Mouse (Mus musculus) 416B (cell line): ENCODE data around the gene Lpgat1.

Experiments used
- DNase-seq: peaks from one replicate; pipeline ENCODE4 v3.0.0; 2011; ENCODE audit warnings: low read depth

Lpgat1 gene

GRCm38 (mm10) chr1:191733822-191734221 lies 16.2 kb downstream of the Lpgat1 start:
- DNase-seq = no peak

- DNase-seq = no peak
These were observed 18.8 kb downstream of the Lpgat1 start for GRCm38 (mm10) chr1:191736425-191736824.

GRCm38 (mm10) chr1:191737871-191738270 lies 20.2 kb downstream of the Lpgat1 start:
- DNase-seq = no peak

GRCm38 (mm10) chr1:191738726-191739125 lies 21.1 kb downstream of the Lpgat1 start:
- no peak for DNase-seq

- no peak for DNase-seq
These were observed 23.1 kb downstream of the Lpgat1 start for GRCm38 (mm10) chr1:191740587-191741361.

GRCm38 (mm10) chr1:191741635-191742034 lies 24.0 kb downstream of the Lpgat1 start:
- DNase-seq = no peak

- no peak for DNase-seq
These were observed 30.8 kb downstream of the Lpgat1 start for GRCm38 (mm10) chr1:191748431-191748830.

GRCm38 (mm10) chr1:191756520-191757199 lies 39.0 kb downstream of the Lpgat1 start:
- peak; percentile 16 for DNase-seq

- DNase-seq = peak; percentile 63
These were observed 56.5 kb downstream of the Lpgat1 start for GRCm38 (mm10) chr1:191774106-191774505.

- no peak for DNase-seq
These were observed 57.5 kb downstream of the Lpgat1 start for GRCm38 (mm10) chr1:191775116-191775515.

GRCm38 (mm10) chr1:191777521-191777920 lies 59.9 kb downstream of the Lpgat1 start:
- no peak for DNase-seq

GRCm38 (mm10) chr1:191780470-191780869 lies 62.8 kb downstream of the Lpgat1 start:
- no peak for DNase-seq

GRCm38 (mm10) chr1:191785108-191785507 lies 67.5 kb downstream of the Lpgat1 start:
- DNase-seq = peak; percentile 17

GRCm38 (mm10) chr1:191786255-191786654 lies 68.6 kb downstream of the Lpgat1 start:
- DNase-seq = no peak

GRCm38 (mm10) chr1:191787379-191787778 lies 69.7 kb downstream of the Lpgat1 start:
- DNase-seq = no peak

- no peak for DNase-seq
These were observed 75.4 kb downstream of the Lpgat1 start for GRCm38 (mm10) chr1:191792991-191793390.

- no peak for DNase-seq
These were observed 76.4 kb downstream of the Lpgat1 start for GRCm38 (mm10) chr1:191793888-191794532.

- no peak for DNase-seq
These were observed 78.7 kb downstream of the Lpgat1 start for GRCm38 (mm10) chr1:191796238-191796896.

- DNase-seq = no peak
These were observed 84.6 kb downstream of the Lpgat1 start for GRCm38 (mm10) chr1:191802093-191802819.

- no peak for DNase-seq
These were observed 85.4 kb downstream of the Lpgat1 start for GRCm38 (mm10) chr1:191802820-191803655.

- peak; percentile 21 for DNase-seq
These were observed 87.1 kb downstream of the Lpgat1 start for GRCm38 (mm10) chr1:191804747-191805146.
